Mouse (Mus musculus): Measurements from ENCODE around the gene Olfr1427. TPM values are rescaled to one million over a fixed set of nuclear protein-coding genes. Genes with fewer than 3 reads are reported as not detected.

Olfr1427 gene
- polyA plus RNA-seq (2015; fragmentation: Nextera tagmentation; extraction: Ambion mirVana), result not detected in 2 replicates

DNA sequence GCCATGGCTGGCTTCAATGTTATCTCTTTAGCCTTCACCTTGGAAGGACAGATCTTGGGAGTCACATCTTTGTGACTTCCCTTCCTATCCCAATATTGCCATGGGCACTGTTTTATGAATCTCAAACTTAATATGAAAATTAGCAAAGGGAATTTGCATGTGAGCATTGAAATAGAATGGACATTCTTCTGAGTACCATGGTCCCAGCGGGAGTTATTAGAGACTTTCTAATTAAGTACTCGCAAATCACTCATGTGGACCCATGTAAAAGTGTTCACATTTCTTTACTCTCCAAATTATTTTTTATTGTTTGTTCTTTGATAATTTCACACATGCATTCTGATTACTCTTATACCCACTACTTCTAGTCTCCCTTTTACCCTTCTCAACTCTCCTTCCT lies at the start of gene Olfr1427:
TSS of gene Olfr1427 (minus strand) at position 101 of the 400 bp plus-strand sequence.

DNA sequence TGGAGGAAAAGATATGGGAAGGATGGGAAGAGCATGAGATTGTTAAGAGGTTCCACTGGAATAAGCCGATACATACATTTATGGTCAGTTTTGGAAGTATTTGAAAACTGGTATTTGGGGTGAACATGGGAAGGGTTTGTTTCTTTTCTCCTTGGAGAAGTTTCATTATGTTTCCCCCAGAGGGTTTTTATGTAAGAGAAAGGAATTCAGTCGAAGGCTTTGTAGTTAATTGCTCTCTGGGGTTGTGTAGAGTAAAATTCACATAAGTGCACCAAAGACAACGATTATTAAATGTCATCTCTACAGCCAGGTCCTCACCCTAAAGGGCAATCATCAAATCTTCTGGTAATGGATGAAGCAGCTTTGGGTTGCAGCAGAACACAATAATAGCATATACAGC lies 20.0 kb upstream of the Olfr1427 start, which contains the start of gene Olfr76:
TSS of gene Olfr76 (minus strand) at position 101 of the 400 bp plus-strand sequence.

GRCm38 (mm10) chr19:12115797-12116196 lies 12.7 kb upstream of the Olfr1427 start, which contains the start of gene Olfr1428:
Gene Olfr1428, minus strand, starts transcription at chr19:12115897.

GRCm38 (mm10) chr19:12091913-12092312 lies 11.2 kb downstream of the Olfr1427 start, which contains the start of gene Olfr1426:
Gene Olfr1426, minus strand, starts transcription at chr19:12092013.

GRCm38 (mm10) chr19:12077631-12078030 lies 25.5 kb downstream of the Olfr1427 start, which contains the start of gene Olfr1425:
Gene Olfr1425, minus strand, starts transcription at chr19:12077731.

DNA sequence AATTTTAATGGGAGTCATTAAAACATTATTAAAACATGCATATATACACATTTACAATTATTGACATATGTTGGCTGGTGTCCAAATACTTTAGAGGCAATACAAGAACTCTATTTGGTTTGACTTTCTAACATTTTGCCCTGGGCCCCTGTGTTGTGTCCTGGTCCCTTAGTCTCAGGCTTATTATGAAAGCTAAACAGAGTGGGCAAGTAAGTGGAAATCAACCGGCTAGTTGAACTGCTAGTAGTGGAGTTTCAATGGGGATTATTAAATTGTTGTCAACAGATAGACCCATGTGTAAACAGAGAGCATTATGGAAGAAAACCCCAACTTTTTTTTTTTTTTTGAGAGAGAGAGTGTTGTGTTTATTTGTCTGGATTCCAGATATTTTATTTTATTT lies 40.6 kb downstream of the Olfr1427 start, which contains the start of gene Olfr1424:
TSS of gene Olfr1424 (minus strand) at position 101 of the 400 bp plus-strand sequence.

Other genes with a start within 250 kb of the Olfr1427 start
- gene Olfr1418, start 242.3 kb downstream of the Olfr1427 start, polyA plus RNA-seq (2015; fragmentation: Nextera tagmentation; extraction: Ambion mirVana), result not detected in 2 replicates
- not detected in 2 replicates for gene Olfr1419, start 228.2 kb downstream of the Olfr1427 start, polyA plus RNA-seq (2015; fragmentation: Nextera tagmentation; extraction: Ambion mirVana)
- gene Olfr1420, start 216.8 kb downstream of the Olfr1427 start, polyA plus RNA-seq (2015; fragmentation: Nextera tagmentation; extraction: Ambion mirVana), result 0.15 TPM in 1 of 2 replicates, not detected in the other
- 7.5 and 9.0 TPM in 2 replicates for gene Patl1, start 190.9 kb downstream of the Olfr1427 start, polyA plus RNA-seq (2015; fragmentation: Nextera tagmentation; extraction: Ambion mirVana)
- 2.5 and 3.8 TPM in 2 replicates for gene Osbp, start 137.4 kb downstream of the Olfr1427 start, polyA plus RNA-seq (2015; fragmentation: Nextera tagmentation; extraction: Ambion mirVana)
- 0.02 TPM in 1 of 2 replicates, not detected in the other for gene Olfr1423, start 62.0 kb downstream of the Olfr1427 start, polyA plus RNA-seq (2015; fragmentation: Nextera tagmentation; extraction: Ambion mirVana)
- gene Olfr1424, start 40.7 kb downstream of the Olfr1427 start, polyA plus RNA-seq (2015; fragmentation: Nextera tagmentation; extraction: Ambion mirVana), result not detected in 2 replicates
- not detected in 2 replicates for gene Olfr1425, start 25.6 kb downstream of the Olfr1427 start, polyA plus RNA-seq (2015; fragmentation: Nextera tagmentation; extraction: Ambion mirVana)
- not detected in 2 replicates for gene Olfr1426, start 11.3 kb downstream of the Olfr1427 start, polyA plus RNA-seq (2015; fragmentation: Nextera tagmentation; extraction: Ambion mirVana)
- not detected in 2 replicates for gene Olfr1428, start 12.6 kb upstream of the Olfr1427 start, polyA plus RNA-seq (2015; fragmentation: Nextera tagmentation; extraction: Ambion mirVana)
- not detected in 2 replicates for gene Olfr76, start 19.9 kb upstream of the Olfr1427 start, polyA plus RNA-seq (2015; fragmentation: Nextera tagmentation; extraction: Ambion mirVana)
- gene Olfr1555-ps1, start 66.8 kb upstream of the Olfr1427 start, polyA plus RNA-seq (2015; fragmentation: Nextera tagmentation; extraction: Ambion mirVana), result not detected in 2 replicates
- not detected in 2 replicates for gene Olfr1431, start 97.3 kb upstream of the Olfr1427 start, polyA plus RNA-seq (2015; fragmentation: Nextera tagmentation; extraction: Ambion mirVana)
- gene Olfr1432, start 129.3 kb upstream of the Olfr1427 start, polyA plus RNA-seq (2015; fragmentation: Nextera tagmentation; extraction: Ambion mirVana), result not detected in 2 replicates
- not detected in 2 replicates for gene Olfr262, start 138.3 kb upstream of the Olfr1427 start, polyA plus RNA-seq (2015; fragmentation: Nextera tagmentation; extraction: Ambion mirVana)
- not detected in 2 replicates for gene Olfr235, start 157.7 kb upstream of the Olfr1427 start, polyA plus RNA-seq (2015; fragmentation: Nextera tagmentation; extraction: Ambion mirVana)
- not detected in 2 replicates for gene Olfr1434, start 176.5 kb upstream of the Olfr1427 start, polyA plus RNA-seq (2015; fragmentation: Nextera tagmentation; extraction: Ambion mirVana)
- gene Olfr1436, start 195.8 kb upstream of the Olfr1427 start, polyA plus RNA-seq (2015; fragmentation: Nextera tagmentation; extraction: Ambion mirVana), result not detected in 2 replicates
- gene Olfr1437, start 221.8 kb upstream of the Olfr1427 start, polyA plus RNA-seq (2015; fragmentation: Nextera tagmentation; extraction: Ambion mirVana), result not detected in 2 replicates
- gene Olfr1438-ps1, start 232.6 kb upstream of the Olfr1427 start, polyA plus RNA-seq (2015; fragmentation: Nextera tagmentation; extraction: Ambion mirVana), result not detected in 2 replicates

Measured in adrenal gland, postnatal 0 days (tissue).